Mouse (Mus musculus): Measurements from ENCODE around the gene Cldn22.
"Not testable (repeated sequence)": the region's sequence is repeated elsewhere in the genome, so short reads cannot be mapped to it uniquely, and the experiment has no call there.

Gene Cldn22

GRCm38 (mm10) chr8:47824182-47824581 is at the start of gene Cldn22:
TSS of gene Cldn22 (plus strand) at chr8:47824482.
- DNase-seq: no peak

GRCm38 (mm10) chr8:47777415-47777814 is 46.9 kb upstream of the Cldn22 start:
- DNase-seq: no peak

- no peak for DNase-seq
Measured at GRCm38 (mm10) chr8:47779589-47779988, 44.7 kb upstream of the Cldn22 start.

GRCm38 (mm10) chr8:47781881-47782280 is 42.4 kb upstream of the Cldn22 start:
- DNase-seq: no peak

- DNase-seq: no peak
Measured at GRCm38 (mm10) chr8:47783544-47783943, 40.7 kb upstream of the Cldn22 start.

- DNase-seq: no peak
Measured at GRCm38 (mm10) chr8:47783944-47784343, 40.3 kb upstream of the Cldn22 start.

- no peak for DNase-seq
Measured at GRCm38 (mm10) chr8:47784436-47784835, 39.8 kb upstream of the Cldn22 start.

GRCm38 (mm10) chr8:47786323-47786722 is 38.0 kb upstream of the Cldn22 start:
- DNase-seq: no peak

GRCm38 (mm10) chr8:47787705-47788104 is 36.6 kb upstream of the Cldn22 start:
- DNase-seq: no peak

GRCm38 (mm10) chr8:47791986-47792385 is 32.3 kb upstream of the Cldn22 start:
- DNase-seq: no peak

GRCm38 (mm10) chr8:47799438-47799837 is 24.8 kb upstream of the Cldn22 start:
- no peak for DNase-seq

- DNase-seq: no peak
Measured at GRCm38 (mm10) chr8:47802349-47802748, 21.9 kb upstream of the Cldn22 start.

GRCm38 (mm10) chr8:47804262-47804661 is 20.0 kb upstream of the Cldn22 start:
- no peak for DNase-seq

GRCm38 (mm10) chr8:47809970-47810665 is 14.2 kb upstream of the Cldn22 start:
- DNase-seq: no peak

GRCm38 (mm10) chr8:47810666-47811015 is 13.6 kb upstream of the Cldn22 start:
- DNase-seq: no peak

- DNase-seq: no peak
Measured at GRCm38 (mm10) chr8:47811221-47811620, 13.1 kb upstream of the Cldn22 start.

GRCm38 (mm10) chr8:47819034-47819433 is 5.2 kb upstream of the Cldn22 start:
- DNase-seq: no peak

GRCm38 (mm10) chr8:47820914-47821772 is 3.1 kb upstream of the Cldn22 start:
- DNase-seq: no peak

GRCm38 (mm10) chr8:47821843-47822242 is 2.4 kb upstream of the Cldn22 start, which contains the start of gene Cldn24:
TSS of gene Cldn24 (plus strand) at chr8:47822143.
- DNase-seq: no peak

GRCm38 (mm10) chr8:47822541-47822940 is 1.7 kb upstream of the Cldn22 start:
- DNase-seq: not testable (repeated sequence)

GRCm38 (mm10) chr8:47823777-47824176 is 505 bp upstream of the Cldn22 start:
- DNase-seq: no peak

GRCm38 (mm10) chr8:47825596-47825995 is 1.3 kb downstream of the Cldn22 start:
- no peak for DNase-seq

GRCm38 (mm10) chr8:47826911-47827310 is 2.6 kb downstream of the Cldn22 start:
- DNase-seq: no peak

GRCm38 (mm10) chr8:47832616-47833015 is 8.3 kb downstream of the Cldn22 start:
- DNase-seq: no peak
